Mouse (Mus musculus) limb, embryonic 10.5 days (tissue): ENCODE results near the gene Rex2. TPM values are rescaled to one million over a fixed set of nuclear protein-coding genes. Genes with fewer than 3 reads are reported as not detected.
A peak's percentile ranks its signal among the peaks of the same experiment; 100 is the strongest.
"Not testable (repeated sequence)": the region's sequence is repeated elsewhere in the genome, so short reads cannot be mapped to it uniquely, and the experiment has no call there.

Experiments used
- DNase-seq: peaks from one replicate; pipeline ENCODE4 v3.0.0-alpha.2; 2017; ENCODE audit warnings: low spot score
- H3K27ac ChIP-seq: fragments of 300-500 bp; sonication (generic); 2 replicates; pipeline ENCODE4 v1.5.1; 2016; ENCODE audit warnings: mild to moderate bottlenecking
- H3K27me3 ChIP-seq: fragments of 300-500 bp; sonication (generic); 2 replicates; pipeline ENCODE4 v1.6.1; 2016; ENCODE audit warnings: low read depth, mild to moderate bottlenecking; ENCODE audit not compliant: poor library complexity, severe bottlenecking
- H3K36me3 ChIP-seq: fragments of 300-500 bp; sonication (generic); 2 replicates; pipeline ENCODE4 v1.6.1; 2016; ENCODE audit warnings: mild to moderate bottlenecking, moderate library complexity
- H3K4me1 ChIP-seq: fragments of 300-500 bp; sonication (generic); 2 replicates; pipeline ENCODE4 v1.6.1; 2016
- H3K4me3 ChIP-seq: fragments of 300-500 bp; sonication (generic); 2 replicates; pipeline ENCODE4 v1.5.1; 2016; ENCODE audit warnings: mild to moderate bottlenecking, moderate library complexity
- H3K9me3 ChIP-seq: fragments of 300-500 bp; sonication (generic); replicated peaks from 2 replicates; pipeline ENCODE4 v1.6.1; 2016; ENCODE audit warnings: mild to moderate bottlenecking
- WGBS: fragments of 180-500 bp; shearing (Covaris S2); methylation state at CpG from one replicate; pipeline ENCODE4 v1.1.7; 2016; 5-methylcytosine and 5-hydroxymethylcytosine counted together
- polyA plus RNA-seq: library from polyadenylated mRNA; unstranded; fragments of >200 nt; fragmentation: Nextera tagmentation; extraction: Ambion mirVana; gene quantifications from 2 replicates; pipeline ENCODE4 v1.2.1, GENCODE M21; 2016

Rex2 gene
- not detected in 2 replicates for polyA plus RNA-seq

GRCm38 (mm10) chr4:147021550-147021949 lies at the start of gene Rex2:
Rex2 (plus strand) TSS chr4:147021850.
- H3K27ac ChIP-seq, H3K4me3 ChIP-seq, H3K27me3 ChIP-seq, H3K9me3 ChIP-seq, H3K36me3 ChIP-seq, DNase-seq, H3K4me1 ChIP-seq: not testable (repeated sequence)
- no CpG with 5 or more reads among the region's 6 CpGs for WGBS

- WGBS = 30% methylated on average over 2 of the region's 2 CpGs
- H3K36me3 ChIP-seq = not testable (repeated sequence)
These were observed 45.1 kb upstream of the Rex2 start for GRCm38 (mm10) chr4:146976581-146976980.

GRCm38 (mm10) chr4:147018400-147018799 lies 3.2 kb upstream of the Rex2 start:
- H3K4me3 ChIP-seq, H3K36me3 ChIP-seq, H3K9me3 ChIP-seq, H3K27ac ChIP-seq, H3K4me1 ChIP-seq, DNase-seq, H3K27me3 ChIP-seq: not testable (repeated sequence)
- no CpG with 5 or more reads among the region's 1 CpGs for WGBS

More at GRCm38 (mm10) chr4:146976581-146976980, 45.1 kb upstream of the Rex2 start:
- not testable (repeated sequence) for DNase-seq, H3K27ac ChIP-seq, H3K4me3 ChIP-seq, H3K4me1 ChIP-seq, H3K9me3 ChIP-seq, H3K27me3 ChIP-seq

GRCm38 (mm10) chr4:147026374-147026773 lies 4.7 kb downstream of the Rex2 start:
- H3K27me3 ChIP-seq, H3K4me3 ChIP-seq, DNase-seq, H3K36me3 ChIP-seq, H3K27ac ChIP-seq, H3K9me3 ChIP-seq, H3K4me1 ChIP-seq: not testable (repeated sequence)
- 71% methylated on average over 1 of the region's 1 CpGs for WGBS

- H3K27me3 ChIP-seq, H3K4me3 ChIP-seq, H3K36me3 ChIP-seq, DNase-seq, H3K9me3 ChIP-seq, H3K4me1 ChIP-seq, H3K27ac ChIP-seq: not testable (repeated sequence)
- WGBS = 98% methylated on average over 1 of the region's 2 CpGs
These were observed 9.8 kb downstream of the Rex2 start for GRCm38 (mm10) chr4:147031308-147032036.

- not testable (repeated sequence) for H3K9me3 ChIP-seq, DNase-seq, H3K4me1 ChIP-seq, H3K27ac ChIP-seq, H3K36me3 ChIP-seq, H3K4me3 ChIP-seq, H3K27me3 ChIP-seq
- WGBS = 96% methylated on average over 3 of the region's 3 CpGs
These were observed 42.1 kb downstream of the Rex2 start for GRCm38 (mm10) chr4:147063768-147064167.

GRCm38 (mm10) chr4:147065861-147066260 lies 44.2 kb downstream of the Rex2 start:
- not testable (repeated sequence) for H3K36me3 ChIP-seq, H3K4me3 ChIP-seq, H3K27me3 ChIP-seq, DNase-seq, H3K27ac ChIP-seq, H3K9me3 ChIP-seq, H3K4me1 ChIP-seq
- WGBS = 91% methylated on average over 3 of the region's 3 CpGs

GRCm38 (mm10) chr4:147066380-147066779 lies 44.7 kb downstream of the Rex2 start:
- H3K27ac ChIP-seq, H3K9me3 ChIP-seq, H3K4me1 ChIP-seq, DNase-seq, H3K4me3 ChIP-seq, H3K36me3 ChIP-seq, H3K27me3 ChIP-seq: not testable (repeated sequence)
- WGBS = 94% methylated on average over 1 of the region's 1 CpGs

GRCm38 (mm10) chr4:147095641-147096040 lies 74.0 kb downstream of the Rex2 start:
- H3K27ac ChIP-seq, H3K4me3 ChIP-seq, DNase-seq, H3K27me3 ChIP-seq, H3K9me3 ChIP-seq, H3K36me3 ChIP-seq, H3K4me1 ChIP-seq: not testable (repeated sequence)
- WGBS = 71% methylated on average over 2 of the region's 2 CpGs

GRCm38 (mm10) chr4:147101666-147102626 lies 80.3 kb downstream of the Rex2 start:
- not testable (repeated sequence) for H3K27ac ChIP-seq
- under 1% methylated on average over 102 of the region's 109 CpGs for WGBS

GRCm38 (mm10) chr4:147103814-147104213 lies 82.2 kb downstream of the Rex2 start:
- not testable (repeated sequence) for H3K27me3 ChIP-seq, H3K9me3 ChIP-seq, H3K27ac ChIP-seq, DNase-seq, H3K36me3 ChIP-seq, H3K4me1 ChIP-seq, H3K4me3 ChIP-seq
- 50% methylated on average over 4 of the region's 4 CpGs for WGBS

More at GRCm38 (mm10) chr4:147101666-147102626, 80.3 kb downstream of the Rex2 start:
- not testable (repeated sequence) for H3K4me1 ChIP-seq, H3K9me3 ChIP-seq, H3K36me3 ChIP-seq, H3K27me3 ChIP-seq
- peak; percentile 55 for DNase-seq
- H3K4me3 ChIP-seq = peak overlapping the region; percentile 53
